Mouse (Mus musculus): Measurements from ENCODE around the gene Pycard.

DNA sequence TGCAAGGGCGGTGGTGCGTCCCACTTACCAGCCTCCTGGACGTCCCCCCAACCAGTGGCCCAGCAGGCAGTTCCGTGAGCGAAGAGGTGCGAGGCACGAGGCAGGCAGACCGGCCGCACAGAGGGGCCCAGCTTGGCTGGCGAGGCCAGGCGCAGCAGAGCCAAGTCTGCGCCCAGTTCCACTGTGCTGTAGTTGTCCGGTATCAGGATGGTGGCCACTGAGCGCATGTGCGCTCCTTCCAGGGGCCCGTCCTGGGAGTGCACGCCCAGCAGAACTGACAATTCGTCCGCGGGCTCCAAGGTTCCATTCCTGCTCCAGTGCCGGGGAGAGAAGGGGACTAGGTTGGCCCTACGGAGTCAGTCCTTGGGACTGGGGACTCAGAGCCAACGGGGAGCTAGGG is 49.1 kb downstream of the Pycard start:
- TF ChIP-seq POLR2A (IDR thresholded peaks at IDR 0.05; ENCODE audit: borderline replicate concordance, control insufficient read depth, low read depth, low read length), result no peak
- TF ChIP-seq CTCF (IDR thresholded peaks at IDR 0.05; ENCODE audit: control insufficient read depth, insufficient read depth, low read length), result no peak
